8 mouse cellular contexts compared by ENCODE assay signal in the genomic region with DNA sequence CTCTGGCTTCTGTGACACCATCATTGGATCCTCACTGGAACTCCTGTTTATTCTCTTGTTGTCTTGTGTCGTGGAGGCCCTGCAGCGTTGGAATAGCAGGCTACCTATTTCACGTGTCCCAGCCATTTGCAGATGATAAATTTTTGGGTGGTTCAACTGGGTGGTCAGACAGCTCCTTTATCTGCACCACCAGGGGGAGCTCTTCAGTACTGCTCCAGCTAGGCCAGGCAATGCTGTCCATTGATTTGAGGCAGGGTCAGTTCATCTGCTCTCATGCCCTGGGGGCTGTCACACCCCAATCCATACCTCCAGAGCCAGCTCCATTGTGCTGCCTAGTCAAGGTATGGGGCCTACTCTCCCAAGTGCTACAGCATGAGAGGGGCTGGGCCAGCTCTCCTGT. TPM values are rescaled to one million over a fixed set of nuclear protein-coding genes. Genes with fewer than 3 reads are reported as not detected.
A peak's percentile ranks its signal among the peaks of the same experiment; 100 is the strongest.
DNase-seq lines count a peak whose midpoint lies in the region; ATAC-seq and TF ChIP-seq lines count a peak whose summit lies in the region.

No protein-coding gene starts in this region.

- WGBS in liver, adult 2 months = 87% methylated on average over 3 of the region's 3 CpGs
- 51% methylated on average over 3 of the region's 3 CpGs for WGBS in liver, embryonic 12.5 days (ENCODE audit: insufficient replicate concordance)
- 66% methylated on average over 3 of the region's 3 CpGs for WGBS in lung, embryonic 15.5 days

- no peaks in the 10 kb centered on the region for H3K9me3 ChIP-seq in liver, embryonic 12.5 days (replicated peaks)
- no peaks in the 10 kb centered on the region for H3K9me3 ChIP-seq in lung, embryonic 15.5 days

- peak; percentile 66 for TF ChIP-seq CTCF in liver, adult 2 months (IDR thresholded peaks at IDR 0.05; ENCODE audit: low read depth, low read length)

- no peak overlapping the region for H3K27ac ChIP-seq in liver, adult 2 months (replicated peaks; ENCODE audit: insufficient read depth, low read depth, low read length)
- H3K27ac ChIP-seq in liver, embryonic 12.5 days = no peak overlapping the region
- H3K27ac ChIP-seq in lung, embryonic 15.5 days = no peak overlapping the region

- no peaks in the 10 kb centered on the region for H3K4me1 ChIP-seq in liver, adult 2 months (ENCODE audit: control insufficient read depth, insufficient read depth, low read length)
- H3K4me1 ChIP-seq in liver, embryonic 12.5 days = no peaks in the 10 kb centered on the region
- H3K4me1 ChIP-seq in lung, embryonic 15.5 days = no peaks in the 10 kb centered on the region

- TF ChIP-seq POLR2A in liver, adult 2 months (IDR thresholded peaks at IDR 0.05; ENCODE audit: extremely low read depth, insufficient read depth, low read length) = no peak

- no peak overlapping the region for H3K4me3 ChIP-seq in liver, adult 2 months (ENCODE audit: insufficient read depth, low read depth, low read length)
- no peak overlapping the region for H3K4me3 ChIP-seq in liver, embryonic 12.5 days
- no peak overlapping the region for H3K4me3 ChIP-seq in lung, embryonic 15.5 days

- DNase-seq in CD4-positive, CD25-positive, alpha-beta regulatory T cell, adult 2 months (ENCODE audit: low read depth, low spot score) = peak; percentile 41
- DNase-seq in liver, adult 2 months (ENCODE audit: extremely low read depth, low read depth, low spot score) = peak; percentile 15
- DNase-seq in embryo, embryonic 10.5 days (ENCODE audit: low spot score) = peak; percentile 47
- no peak for DNase-seq in right cerebral cortex, postnatal 10 days (ENCODE audit: low spot score in 2 of 2)
- no peak for DNase-seq in frontal cortex, adult 2 months (ENCODE audit: extremely low spot score in 1 of 2, low spot score in 1 of 2)

- no peak overlapping the region for H3K4me2 ChIP-seq in liver, embryonic 12.5 days
- no peak overlapping the region for H3K4me2 ChIP-seq in lung, embryonic 15.5 days

- ATAC-seq in CD4-positive, CD25-positive, alpha-beta regulatory T cell, adult 4 months = no peak
- no peak for ATAC-seq in liver, embryonic 12.5 days
- ATAC-seq in lung, embryonic 15.5 days (ENCODE audit: borderline replicate concordance, extremely low read depth, low FRiP score, low TSS enrichment) = peak; percentile 35; the same call in 1 of the 2 replicates

- no peaks in the 10 kb centered on the region for H3K79me2 ChIP-seq in liver, adult 2 months (ENCODE audit: control insufficient read depth, insufficient read depth, low read length)

- no peaks in the 10 kb centered on the region for H3K36me3 ChIP-seq in liver, adult 2 months (ENCODE audit: control insufficient read depth, insufficient read depth, low read length)
- H3K36me3 ChIP-seq in liver, embryonic 12.5 days = no peaks in the 10 kb centered on the region
- no peaks in the 10 kb centered on the region for H3K36me3 ChIP-seq in lung, embryonic 15.5 days

- no peak overlapping the region for H3K9ac ChIP-seq in liver, adult 2 months (ENCODE audit: low read depth, low read length)
- no peak overlapping the region for H3K9ac ChIP-seq in liver, embryonic 12.5 days
- no peak overlapping the region for H3K9ac ChIP-seq in lung, embryonic 15.5 days

- no peaks in the 10 kb centered on the region for H3K27me3 ChIP-seq in liver, adult 2 months (ENCODE audit: control insufficient read depth, insufficient read depth, low read length)
- no peaks in the 10 kb centered on the region for H3K27me3 ChIP-seq in liver, embryonic 12.5 days (replicated peaks)
- no peaks in the 10 kb centered on the region for H3K27me3 ChIP-seq in lung, embryonic 15.5 days

RNA-seq across cellular contexts. Expression of a gene that starts 24.5 kb away (rescaled TPM):
- polyA plus RNA-seq in CD4-positive, CD25-positive, alpha-beta regulatory T cell, adult 4 months (2017; shearing (Covaris generic)) = not detected
- total RNA-seq in liver, adult 2 months (2014; rRNA removed) = 30.2 and 33.4 TPM in 2 replicates
- 12.0 and 15.9 TPM in 2 replicates for polyA plus RNA-seq in liver, adult 2 months (2012; rRNA removed)
- polyA plus RNA-seq in liver, embryonic 12.5 days (2016; fragmentation: Nextera tagmentation; extraction: Ambion mirVana) = 1.4 and 1.6 TPM in 2 replicates
- 4.8 and 5.4 TPM in 2 replicates for polyA plus RNA-seq in lung, embryonic 15.5 days (2015; fragmentation: Nextera tagmentation; extraction: Ambion mirVana)
- 73.9 and 74.4 TPM in 2 replicates for polyA plus RNA-seq in frontal cortex, adult 2 months (2012; rRNA removed)

Comparison
In these comparisons a context has a peak if more than half of its experiments do, and no peak if none do; other contexts are left out.
1. DNase-seq: peak in CD4-positive, CD25-positive, alpha-beta regulatory T cell, adult 2 months (single experiment), liver, adult 2 months (single experiment) and embryo, embryonic 10.5 days (single experiment); none in right cerebral cortex, postnatal 10 days (0 of 2) and frontal cortex, adult 2 months (0 of 2).